Mouse (Mus musculus): ENCODE data around the gene Adam10.

The Adam10 gene

GRCm38 (mm10) chr9:70671772-70672579, 6.8 kb upstream of the Adam10 start:
- DNase-seq (ENCODE audit: low spot score in 2 of 2) = no peak

GRCm38 (mm10) chr9:70673656-70674055, 5.1 kb upstream of the Adam10 start:
- no peak for DNase-seq (ENCODE audit: low spot score in 2 of 2)

GRCm38 (mm10) chr9:70675117-70675516, 3.7 kb upstream of the Adam10 start:
- no peak for DNase-seq (ENCODE audit: low spot score in 2 of 2)

DNA sequence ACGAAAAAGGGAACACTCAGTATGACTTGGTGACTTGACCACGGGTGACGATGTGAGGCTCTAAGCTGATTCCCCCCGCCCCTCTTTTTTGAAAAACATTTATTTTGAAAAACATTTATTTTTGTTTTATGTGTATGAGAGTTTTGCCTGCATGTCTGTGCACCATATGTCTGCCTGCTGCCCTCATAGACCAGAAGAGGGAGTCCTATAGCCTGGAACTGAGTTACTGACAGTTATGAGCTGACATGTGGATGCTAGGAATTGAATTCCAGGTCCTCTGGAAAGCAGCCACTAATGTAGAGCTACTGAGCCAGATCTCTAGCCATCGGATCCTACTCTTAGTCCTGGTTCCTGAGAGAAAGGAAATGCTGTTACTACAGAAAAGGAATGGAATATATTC, 2.8 kb upstream of the Adam10 start:
- no peak for DNase-seq (ENCODE audit: low spot score in 2 of 2)

DNA sequence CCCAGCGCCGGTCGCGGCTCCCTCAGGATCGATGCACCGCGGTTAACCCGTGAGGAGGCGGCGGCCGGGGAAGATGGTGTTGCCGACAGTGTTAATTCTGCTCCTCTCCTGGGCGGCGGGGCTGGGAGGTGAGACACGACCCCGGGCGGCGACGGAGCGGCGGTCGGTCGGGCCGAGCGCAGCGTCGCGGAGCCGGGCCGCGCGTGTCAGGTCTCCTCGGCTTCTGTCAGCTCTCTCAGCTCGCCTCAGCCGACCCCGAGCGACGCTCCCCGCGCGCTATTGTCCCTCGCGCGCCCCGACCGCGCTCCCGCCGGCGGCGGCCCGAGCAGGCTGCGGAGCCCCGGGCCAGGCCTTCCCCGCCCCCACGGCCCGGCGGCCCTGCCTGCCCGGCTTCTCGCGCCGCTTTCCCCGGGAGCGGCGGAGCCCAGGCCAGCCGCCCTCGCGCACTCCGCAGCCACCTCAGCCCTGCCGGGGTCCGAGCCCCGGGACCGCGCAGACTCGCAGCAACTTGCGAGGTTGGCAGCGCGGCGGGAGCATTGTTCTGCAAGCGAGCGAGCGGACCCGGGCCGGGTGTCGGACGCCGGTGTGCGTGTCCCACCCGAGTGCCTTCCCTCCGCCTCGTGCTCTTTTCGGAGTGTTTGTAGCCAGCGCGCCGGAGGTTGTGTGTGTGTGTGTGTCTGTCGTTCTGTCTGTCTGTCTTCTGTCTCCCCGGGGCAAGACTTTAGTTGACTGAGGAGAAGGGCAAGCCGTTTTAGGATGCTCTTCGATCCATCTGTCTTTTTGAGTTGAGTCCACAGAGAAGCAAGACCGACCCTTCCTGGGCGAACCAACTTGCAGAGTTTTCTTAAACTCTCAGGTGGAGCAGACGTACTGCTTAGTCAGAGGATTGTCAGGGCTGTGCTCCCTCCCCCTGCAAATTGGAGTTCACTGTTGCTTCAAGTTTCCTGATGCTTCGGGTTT, 615 bp downstream of the Adam10 start:
- peak; percentile 63 to 65 for DNase-seq (ENCODE audit: low spot score in 2 of 2)

- DNase-seq (ENCODE audit: low spot score in 2 of 2) = no peak
Observed at GRCm38 (mm10) chr9:70682202-70682601, 3.4 kb downstream of the Adam10 start.

GRCm38 (mm10) chr9:70688301-70688968, 9.6 kb downstream of the Adam10 start:
- no peak for DNase-seq (ENCODE audit: low spot score in 2 of 2)

- DNase-seq (ENCODE audit: low spot score in 2 of 2) = no peak
Observed at GRCm38 (mm10) chr9:70689926-70690325, 11.1 kb downstream of the Adam10 start.

GRCm38 (mm10) chr9:70690579-70690978, 11.8 kb downstream of the Adam10 start:
- no peak for DNase-seq (ENCODE audit: low spot score in 2 of 2)

DNA sequence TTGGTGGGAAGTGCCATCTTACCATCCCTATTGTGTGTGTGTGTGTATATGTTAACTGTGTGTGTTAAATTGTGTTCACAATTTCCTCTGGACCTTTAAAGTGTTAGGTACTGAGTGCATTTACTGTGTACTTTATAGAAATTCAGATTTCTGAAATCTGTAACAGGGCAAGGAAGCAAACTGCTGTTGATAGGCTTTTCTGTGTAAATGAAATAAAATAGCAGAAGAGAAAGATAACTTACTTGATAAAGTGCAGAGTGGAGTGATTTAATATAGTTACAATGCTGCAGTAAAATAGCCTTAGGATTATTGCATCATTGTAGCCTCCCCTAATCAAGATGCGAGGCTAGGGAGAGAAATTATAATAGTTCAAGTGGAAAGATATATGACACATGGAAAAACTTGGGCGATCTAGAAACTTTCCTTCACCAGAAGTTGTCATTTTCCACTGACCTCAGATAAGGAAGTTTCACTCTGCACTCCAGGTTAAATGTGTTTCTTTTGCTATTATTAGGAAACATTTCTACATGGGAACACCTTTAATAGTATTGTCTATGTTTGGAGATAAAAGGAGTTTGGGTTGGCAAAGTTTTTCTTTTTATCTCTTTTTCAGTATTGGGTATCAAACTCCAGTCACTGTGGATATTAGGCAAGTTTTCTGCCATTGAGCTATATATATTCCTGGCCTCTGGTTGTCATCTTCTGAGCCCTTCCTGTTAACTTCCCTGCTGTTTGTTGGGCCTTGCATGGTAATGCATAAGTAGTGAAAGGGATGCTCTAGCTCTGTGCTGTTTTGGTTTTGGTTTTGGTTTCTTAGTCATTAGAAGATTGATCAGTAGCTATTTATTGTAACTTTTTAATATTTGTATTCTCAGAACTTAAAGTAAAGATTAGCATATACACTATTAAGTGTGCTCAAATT, 13.2 kb downstream of the Adam10 start:
- DNase-seq (ENCODE audit: low spot score in 2 of 2) = no peak

GRCm38 (mm10) chr9:70695723-70696122, 16.9 kb downstream of the Adam10 start:
- DNase-seq (ENCODE audit: low spot score in 2 of 2) = no peak

- DNase-seq (ENCODE audit: low spot score in 2 of 2) = no peak
Observed at GRCm38 (mm10) chr9:70698090-70698489, 19.3 kb downstream of the Adam10 start.

- no peak for DNase-seq (ENCODE audit: low spot score in 2 of 2)
Observed at GRCm38 (mm10) chr9:70703597-70704203, 24.9 kb downstream of the Adam10 start.

- DNase-seq (ENCODE audit: low spot score in 2 of 2) = no peak
Observed at GRCm38 (mm10) chr9:70706444-70706843, 27.6 kb downstream of the Adam10 start.

- DNase-seq (ENCODE audit: low spot score in 2 of 2) = no peak
Observed at GRCm38 (mm10) chr9:70729544-70729943, 50.7 kb downstream of the Adam10 start.

DNA sequence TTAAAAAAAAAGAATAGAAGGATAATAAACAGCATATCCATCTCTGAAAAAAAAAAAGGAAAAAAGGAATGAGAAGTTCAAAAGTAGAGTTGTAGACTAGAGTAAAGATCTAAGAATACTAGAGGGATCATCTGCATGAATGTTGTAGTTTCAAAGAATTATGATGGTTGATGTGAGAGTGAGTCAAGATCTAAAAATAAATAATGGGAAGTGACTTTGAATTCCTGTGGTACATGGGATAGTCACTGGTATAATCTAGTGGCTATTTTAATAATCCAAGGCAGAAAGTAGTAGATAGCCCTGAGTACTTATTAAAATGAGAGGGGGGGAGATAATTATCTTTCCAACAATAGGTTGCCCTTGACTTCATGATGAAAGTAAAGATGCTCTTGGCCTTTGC, 52.3 kb downstream of the Adam10 start:
- no peak for DNase-seq (ENCODE audit: low spot score in 2 of 2)

DNA sequence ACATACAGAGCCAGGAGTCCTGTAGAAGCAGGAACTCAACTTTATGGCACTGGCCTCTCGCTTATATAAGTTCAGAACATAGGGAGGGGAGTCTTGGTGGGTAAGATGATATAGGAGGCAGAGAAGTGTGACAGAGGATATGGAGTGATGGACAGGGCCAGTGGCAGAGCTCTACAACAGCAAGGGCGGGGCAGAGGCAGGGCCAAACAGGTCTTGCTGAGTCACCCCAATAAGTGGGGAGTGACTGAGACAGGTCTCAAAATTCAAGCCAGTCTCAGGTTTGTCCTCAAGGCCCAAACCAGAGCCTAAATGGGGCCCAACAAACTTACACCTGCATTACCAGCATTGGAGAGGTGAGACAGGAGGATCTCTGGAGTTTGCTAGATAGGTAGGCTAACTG, 54.4 kb downstream of the Adam10 start:
- no peak for DNase-seq (ENCODE audit: low spot score in 2 of 2)

GRCm38 (mm10) chr9:70739998-70740397, 61.2 kb downstream of the Adam10 start:
- no peak for DNase-seq (ENCODE audit: low spot score in 2 of 2)

- DNase-seq (ENCODE audit: low spot score in 2 of 2) = no peak
Observed at GRCm38 (mm10) chr9:70751504-70752222, 72.9 kb downstream of the Adam10 start.

GRCm38 (mm10) chr9:70760974-70761373, 82.2 kb downstream of the Adam10 start:
- no peak for DNase-seq (ENCODE audit: low spot score in 2 of 2)

Measured in right cerebral cortex, postnatal 10 days (tissue).